Mouse (Mus musculus): ENCODE data around the gene Sox6. TPM values are rescaled to one million over a fixed set of nuclear protein-coding genes. Genes with fewer than 3 reads are reported as not detected.

The Sox6 gene
- polyA plus RNA-seq, 1 experiment, result 4.6 TPM

DNA sequence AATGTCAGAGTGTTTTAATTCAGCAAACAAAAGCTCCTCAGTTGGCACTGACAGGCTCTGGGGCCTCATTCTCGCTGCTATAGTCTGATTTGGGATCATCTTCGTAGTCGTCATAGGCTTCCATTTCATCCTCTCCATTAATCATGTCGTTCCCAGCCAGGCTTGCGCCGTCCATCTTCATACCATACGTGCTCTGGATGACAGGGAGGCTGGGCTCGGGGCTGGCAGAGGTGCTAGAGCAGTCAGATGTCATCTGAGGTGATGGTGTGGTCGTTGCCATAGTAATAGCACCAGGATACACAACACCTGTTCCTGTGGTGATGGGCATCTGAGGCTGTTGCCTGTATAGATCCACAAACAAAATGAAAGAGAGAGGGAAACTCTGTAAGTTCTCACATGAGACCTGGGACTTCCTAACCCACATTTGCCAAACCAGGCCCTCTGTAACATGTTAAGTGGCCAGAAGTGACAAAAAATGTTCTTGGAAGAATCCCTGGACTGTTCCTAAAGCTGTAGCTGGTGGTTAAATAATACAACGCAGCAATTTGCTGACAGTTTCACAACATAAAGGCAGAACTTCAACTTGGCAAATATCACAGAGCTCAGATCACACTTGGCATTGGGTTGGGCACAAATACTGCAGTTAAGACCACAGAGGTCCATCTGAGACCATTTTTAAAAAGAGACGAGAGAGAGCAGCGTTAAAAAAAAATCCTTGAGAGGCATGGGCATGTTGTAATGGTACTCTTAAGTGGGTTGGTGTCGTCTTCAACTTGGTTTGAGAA lies 561.5 kb downstream of the Sox6 start:
- no peaks in the 10 kb centered on the region for H3K27me3 ChIP-seq (ENCODE audit: control insufficient read depth, insufficient read depth, low read length)
- H3K4me1 ChIP-seq (ENCODE audit: control insufficient read depth, insufficient read depth, low read length), result no peaks in the 10 kb centered on the region
- TF ChIP-seq CTCF (IDR thresholded peaks at IDR 0.05; ENCODE audit: borderline replicate concordance, insufficient read depth, low read depth, low read length), result no peak
- TF ChIP-seq POLR2A (IDR thresholded peaks at IDR 0.05; ENCODE audit: borderline replicate concordance, insufficient read depth, low read length), result no peak
- no peak for DNase-seq
- WGBS, result 35% methylated on average over 13 of the region's 13 CpGs
- H3K27ac ChIP-seq (ENCODE audit: insufficient read depth, low read length), result no peak overlapping the region
- no peak overlapping the region for H3K4me3 ChIP-seq (replicated peaks; ENCODE audit: insufficient read depth, low read depth, low read length)

DNA sequence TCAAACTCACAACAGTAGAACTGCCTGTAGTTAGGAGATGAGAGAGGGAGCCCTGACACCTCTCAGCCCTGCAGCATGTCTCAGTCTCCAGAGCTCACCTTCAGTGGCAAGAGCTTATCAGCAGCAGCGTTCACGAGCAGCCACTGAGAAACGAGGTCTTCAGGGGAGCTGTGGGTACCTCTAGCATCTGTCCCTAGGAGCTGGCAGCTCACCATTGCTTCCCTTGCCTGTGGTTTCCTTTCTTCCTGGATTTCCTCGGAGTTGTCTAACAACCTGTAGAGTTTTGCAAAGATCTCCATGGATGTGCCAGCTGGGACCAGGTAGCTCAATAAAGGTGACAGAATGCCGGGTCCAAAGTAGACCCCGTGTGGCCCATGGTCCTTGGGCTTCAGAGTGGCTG lies 563.4 kb downstream of the Sox6 start:
- DNase-seq, result no peak
- 86% methylated on average over 6 of the region's 6 CpGs for WGBS
- TF ChIP-seq CTCF (IDR thresholded peaks at IDR 0.05; ENCODE audit: borderline replicate concordance, insufficient read depth, low read depth, low read length) (no peak), POLR2A (IDR thresholded peaks at IDR 0.05; ENCODE audit: borderline replicate concordance, insufficient read depth, low read length) (no peak)
- Histone ChIP-seq H3K27me3 (ENCODE audit: control insufficient read depth, insufficient read depth, low read length) (no peaks in the 10 kb centered on the region), H3K27ac (ENCODE audit: insufficient read depth, low read length) (no peak overlapping the region), H3K4me1 (ENCODE audit: control insufficient read depth, insufficient read depth, low read length) (no peaks in the 10 kb centered on the region), H3K4me3 (replicated peaks; ENCODE audit: insufficient read depth, low read depth, low read length) (no peak overlapping the region)

DNA sequence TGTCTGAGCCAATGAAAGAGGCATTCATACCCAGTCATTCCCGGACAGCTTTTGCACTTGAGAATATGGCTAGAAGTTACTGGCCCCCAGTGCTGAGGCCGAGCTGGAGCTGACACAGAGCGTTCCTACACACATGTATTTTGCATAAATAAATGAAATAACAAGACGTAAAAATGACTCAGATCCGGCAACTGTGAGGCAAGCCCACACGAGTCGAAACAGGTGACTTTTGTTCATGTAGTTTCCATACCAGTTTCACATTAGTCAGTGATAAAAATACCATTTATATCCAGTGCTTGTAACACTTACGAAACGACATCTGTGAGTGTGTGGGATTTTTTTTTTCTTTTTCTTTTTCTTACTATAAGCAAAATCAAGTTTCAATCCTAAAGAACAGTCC lies 564.5 kb downstream of the Sox6 start:
- Histone ChIP-seq H3K27ac (ENCODE audit: insufficient read depth, low read length) (no peak overlapping the region), H3K4me3 (replicated peaks; ENCODE audit: insufficient read depth, low read depth, low read length) (no peak overlapping the region), H3K27me3 (ENCODE audit: control insufficient read depth, insufficient read depth, low read length) (no peaks in the 10 kb centered on the region), H3K4me1 (ENCODE audit: control insufficient read depth, insufficient read depth, low read length) (no peaks in the 10 kb centered on the region)
- WGBS, result 88% methylated on average over 9 of the region's 9 CpGs
- TF ChIP-seq CTCF (IDR thresholded peaks at IDR 0.05; ENCODE audit: borderline replicate concordance, insufficient read depth, low read depth, low read length) (no peak), POLR2A (IDR thresholded peaks at IDR 0.05; ENCODE audit: borderline replicate concordance, insufficient read depth, low read length) (no peak)
- DNase-seq, result no peak

DNA sequence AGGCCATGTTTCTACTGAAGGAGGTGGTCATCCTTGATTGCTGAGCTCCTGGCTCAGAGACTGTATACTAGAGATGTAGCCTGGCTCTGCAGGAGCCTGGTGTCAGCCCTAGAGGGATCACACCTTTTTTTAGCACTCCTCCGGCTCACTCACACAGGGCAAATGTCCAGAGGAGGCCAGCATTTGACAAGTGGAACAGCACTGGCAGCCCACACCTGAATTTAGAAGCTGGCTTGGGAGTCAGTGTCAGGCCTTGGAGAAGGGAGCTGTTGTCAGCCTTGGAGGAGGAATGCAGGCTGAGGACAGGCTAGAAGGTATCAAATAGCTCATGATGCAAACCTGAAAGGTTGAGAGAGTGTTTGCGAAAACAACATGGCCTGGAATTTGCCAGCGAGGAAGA lies 565.7 kb downstream of the Sox6 start:
- TF ChIP-seq CTCF (IDR thresholded peaks at IDR 0.05; ENCODE audit: borderline replicate concordance, insufficient read depth, low read depth, low read length) (no peak), POLR2A (IDR thresholded peaks at IDR 0.05; ENCODE audit: borderline replicate concordance, insufficient read depth, low read length) (no peak)
- H3K4me1 ChIP-seq (ENCODE audit: control insufficient read depth, insufficient read depth, low read length), result no peaks in the 10 kb centered on the region
- DNase-seq, result no peak
- no peak overlapping the region for H3K27ac ChIP-seq (ENCODE audit: insufficient read depth, low read length)
- WGBS, result 69% methylated on average over 3 of the region's 3 CpGs
- no peaks in the 10 kb centered on the region for H3K27me3 ChIP-seq (ENCODE audit: control insufficient read depth, insufficient read depth, low read length)
- H3K4me3 ChIP-seq (replicated peaks; ENCODE audit: insufficient read depth, low read depth, low read length), result no peak overlapping the region

DNA sequence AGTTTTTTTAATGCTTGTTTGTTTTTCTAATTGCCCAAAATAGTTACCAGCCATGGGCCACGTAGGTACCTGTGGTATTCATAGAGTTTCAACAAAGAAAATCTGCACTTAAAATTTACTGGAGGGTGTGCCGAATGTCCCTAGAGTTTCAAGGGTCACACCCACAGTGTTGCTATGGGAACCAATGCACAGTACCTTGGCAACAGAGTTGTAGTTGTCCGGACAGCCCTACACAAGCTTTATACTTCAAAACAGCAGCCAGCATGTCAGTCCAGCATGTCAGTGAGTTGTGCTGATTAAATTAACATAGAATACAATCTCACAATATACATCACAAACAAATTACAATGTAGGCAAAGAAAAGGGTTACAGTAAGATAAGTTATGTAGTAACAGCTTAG lies 567.1 kb downstream of the Sox6 start:
- Histone ChIP-seq H3K4me3 (replicated peaks; ENCODE audit: insufficient read depth, low read depth, low read length) (no peak overlapping the region), H3K27me3 (ENCODE audit: control insufficient read depth, insufficient read depth, low read length) (no peaks in the 10 kb centered on the region), H3K4me1 (ENCODE audit: control insufficient read depth, insufficient read depth, low read length) (no peaks in the 10 kb centered on the region), H3K27ac (ENCODE audit: insufficient read depth, low read length) (no peak overlapping the region)
- no peak for DNase-seq
- WGBS, result 47% methylated on average over 3 of the region's 3 CpGs
- TF ChIP-seq POLR2A (IDR thresholded peaks at IDR 0.05; ENCODE audit: borderline replicate concordance, insufficient read depth, low read length) (no peak), CTCF (IDR thresholded peaks at IDR 0.05; ENCODE audit: borderline replicate concordance, insufficient read depth, low read depth, low read length) (no peak)

DNA sequence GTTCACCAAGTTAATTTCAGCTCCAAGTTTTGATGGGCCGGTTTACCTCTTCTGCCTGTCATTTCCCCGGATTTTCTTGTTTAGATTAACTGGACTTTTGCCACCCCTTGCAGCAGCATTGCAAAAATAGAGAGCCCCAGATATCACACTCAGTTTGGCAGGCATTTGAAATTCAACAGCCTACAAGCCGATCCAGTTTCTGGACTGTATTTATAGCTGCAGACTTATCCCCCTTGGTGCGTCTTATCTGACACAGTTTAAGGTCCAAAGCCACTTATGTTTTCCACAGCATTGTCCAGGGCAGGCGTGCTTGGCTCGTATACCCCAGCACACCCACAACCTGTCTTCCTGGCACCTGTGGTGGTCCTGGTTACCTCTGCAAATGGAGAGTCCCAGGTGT lies 571.8 kb downstream of the Sox6 start:
- H3K4me3 ChIP-seq (replicated peaks; ENCODE audit: insufficient read depth, low read depth, low read length), result no peak overlapping the region
- TF ChIP-seq POLR2A (IDR thresholded peaks at IDR 0.05; ENCODE audit: borderline replicate concordance, insufficient read depth, low read length) (no peak), CTCF (IDR thresholded peaks at IDR 0.05; ENCODE audit: borderline replicate concordance, insufficient read depth, low read depth, low read length) (no peak)
- DNase-seq, result no peak
- 43% methylated on average over 6 of the region's 6 CpGs for WGBS
- no peak overlapping the region for H3K27ac ChIP-seq (ENCODE audit: insufficient read depth, low read length)
- H3K4me1 ChIP-seq (ENCODE audit: control insufficient read depth, insufficient read depth, low read length), result no peaks in the 10 kb centered on the region
- H3K27me3 ChIP-seq (ENCODE audit: control insufficient read depth, insufficient read depth, low read length), result no peaks in the 10 kb centered on the region

DNA sequence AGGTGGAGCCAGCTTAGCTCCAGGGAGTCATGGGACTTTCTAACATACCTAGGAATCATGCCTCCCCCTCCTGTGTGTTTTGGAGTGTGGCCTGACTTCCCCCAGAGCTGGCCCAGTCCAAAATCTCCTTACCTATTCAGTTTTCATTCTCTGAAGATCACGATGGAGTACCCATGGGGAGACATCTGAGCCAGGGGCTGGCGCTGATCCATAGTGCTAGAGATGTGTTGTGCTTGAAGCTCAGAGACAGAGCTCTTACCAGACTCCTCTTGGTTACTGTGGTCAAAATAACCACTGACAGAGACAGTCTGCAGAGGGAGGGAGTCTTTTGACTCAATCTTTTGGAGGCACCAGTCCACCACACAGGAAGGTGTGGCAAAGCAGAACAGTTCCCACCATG lies 575.2 kb downstream of the Sox6 start:
- no peak overlapping the region for H3K4me3 ChIP-seq (replicated peaks; ENCODE audit: insufficient read depth, low read depth, low read length)
- no peak for DNase-seq
- no peak overlapping the region for H3K27ac ChIP-seq (ENCODE audit: insufficient read depth, low read length)
- 56% methylated on average over 2 of the region's 2 CpGs for WGBS
- TF ChIP-seq CTCF (IDR thresholded peaks at IDR 0.05; ENCODE audit: borderline replicate concordance, insufficient read depth, low read depth, low read length) (no peak), POLR2A (IDR thresholded peaks at IDR 0.05; ENCODE audit: borderline replicate concordance, insufficient read depth, low read length) (no peak)
- H3K4me1 ChIP-seq (ENCODE audit: control insufficient read depth, insufficient read depth, low read length), result no peaks in the 10 kb centered on the region
- H3K27me3 ChIP-seq (ENCODE audit: control insufficient read depth, insufficient read depth, low read length), result no peaks in the 10 kb centered on the region

DNA sequence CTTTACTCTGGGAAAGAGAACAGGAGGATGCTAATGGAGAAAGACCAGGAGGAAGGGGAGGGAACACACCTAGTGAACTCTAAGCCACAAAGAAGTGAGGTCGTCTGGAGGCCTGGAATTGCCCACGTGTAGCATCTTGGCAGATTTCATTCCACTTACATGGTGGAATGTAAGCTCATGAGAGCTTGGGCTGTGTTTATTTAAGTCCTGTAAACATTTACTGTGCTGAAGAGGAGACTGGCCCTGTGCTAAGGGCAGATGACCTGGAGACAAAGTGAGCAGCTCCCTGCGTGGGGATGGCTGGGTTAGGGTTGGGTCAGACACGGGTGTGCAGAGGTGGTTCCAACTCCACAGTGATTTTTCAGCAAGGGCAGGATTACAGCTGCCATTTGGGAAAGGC lies 576.3 kb downstream of the Sox6 start:
- WGBS, result 76% methylated on average over 4 of the region's 4 CpGs
- no peak overlapping the region for H3K4me3 ChIP-seq (replicated peaks; ENCODE audit: insufficient read depth, low read depth, low read length)
- TF ChIP-seq POLR2A (IDR thresholded peaks at IDR 0.05; ENCODE audit: borderline replicate concordance, insufficient read depth, low read length), result no peak
- TF ChIP-seq CTCF (IDR thresholded peaks at IDR 0.05; ENCODE audit: borderline replicate concordance, insufficient read depth, low read depth, low read length), result no peak
- no peak overlapping the region for H3K27ac ChIP-seq (ENCODE audit: insufficient read depth, low read length)
- H3K27me3 ChIP-seq (ENCODE audit: control insufficient read depth, insufficient read depth, low read length), result no peaks in the 10 kb centered on the region
- DNase-seq, result no peak
- H3K4me1 ChIP-seq (ENCODE audit: control insufficient read depth, insufficient read depth, low read length), result no peaks in the 10 kb centered on the region

Data from cerebellum, adult 2 months (tissue).